Mouse (Mus musculus): Measurements from ENCODE around the gene Clcnkb. TPM values are rescaled to one million over a fixed set of nuclear protein-coding genes. Genes with fewer than 3 reads are reported as not detected.
A peak's percentile ranks its signal among the peaks of the same experiment; 100 is the strongest.

The Clcnkb gene
- total RNA-seq, 2 experiments from 2014 or later: not detected

DNA sequence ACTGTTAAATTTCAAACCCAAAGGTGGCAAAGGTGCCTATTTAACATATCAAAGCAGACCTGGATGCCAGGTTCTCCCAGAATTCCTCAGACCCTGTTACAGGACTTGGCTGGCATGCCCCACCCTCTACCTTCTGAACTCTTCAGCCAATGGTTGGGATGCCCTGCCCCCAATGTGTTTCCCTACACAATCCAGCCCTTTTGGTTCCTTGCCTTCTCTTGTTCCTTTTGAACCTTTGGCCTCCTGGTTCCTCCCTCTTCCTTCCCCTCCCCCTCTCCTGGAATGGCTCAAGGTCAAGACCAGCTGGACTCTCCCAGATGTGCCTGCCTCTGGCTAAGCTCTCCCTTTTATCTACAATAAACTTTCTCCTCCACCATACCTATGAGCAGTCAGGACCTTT, 25.1 kb upstream of the Clcnkb start:
- no peak for DNase-seq (ENCODE audit: extremely low spot score in 1 of 2, low spot score in 2 of 2)
- intact Hi-C loops (cut with DNase I): no loop called here

DNA sequence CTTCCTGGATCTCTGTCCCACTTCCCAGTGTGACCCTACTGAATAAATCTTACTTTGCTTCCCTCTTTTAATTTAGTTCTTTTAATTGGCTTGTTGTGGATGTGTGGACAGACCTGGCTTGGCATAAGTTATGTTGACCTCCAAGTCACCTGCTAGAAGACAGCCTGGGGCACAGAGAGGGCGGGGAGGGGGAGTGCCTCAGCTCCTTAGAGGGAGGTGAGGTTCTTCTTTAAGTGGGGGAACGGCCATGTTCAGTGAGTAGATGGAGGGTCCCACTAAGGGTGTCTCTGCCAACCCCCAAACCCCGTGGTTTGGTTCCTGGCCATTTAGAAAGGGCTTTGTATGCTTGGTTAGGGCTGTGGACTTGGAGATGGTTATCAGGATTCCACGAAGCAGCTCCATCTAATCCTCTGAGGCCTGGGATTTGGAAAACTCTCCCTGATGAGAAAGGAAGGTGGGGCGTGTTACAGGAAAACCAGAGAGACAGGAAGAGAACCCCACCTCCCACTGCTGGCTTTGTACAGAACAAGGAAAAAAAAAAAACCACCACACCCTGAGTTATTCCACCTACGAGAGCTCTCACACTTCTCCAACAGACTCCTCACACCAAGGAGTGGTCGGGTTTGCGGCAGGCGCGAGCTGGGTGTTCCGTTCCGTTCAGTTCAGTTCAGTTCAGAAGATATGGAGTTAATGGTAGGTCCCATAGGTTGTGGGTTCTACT, 23.4 kb upstream of the Clcnkb start:
- intact Hi-C loops (cut with DNase I): no loop called here
- no peak for DNase-seq (ENCODE audit: extremely low spot score in 1 of 2, low spot score in 2 of 2)

DNA sequence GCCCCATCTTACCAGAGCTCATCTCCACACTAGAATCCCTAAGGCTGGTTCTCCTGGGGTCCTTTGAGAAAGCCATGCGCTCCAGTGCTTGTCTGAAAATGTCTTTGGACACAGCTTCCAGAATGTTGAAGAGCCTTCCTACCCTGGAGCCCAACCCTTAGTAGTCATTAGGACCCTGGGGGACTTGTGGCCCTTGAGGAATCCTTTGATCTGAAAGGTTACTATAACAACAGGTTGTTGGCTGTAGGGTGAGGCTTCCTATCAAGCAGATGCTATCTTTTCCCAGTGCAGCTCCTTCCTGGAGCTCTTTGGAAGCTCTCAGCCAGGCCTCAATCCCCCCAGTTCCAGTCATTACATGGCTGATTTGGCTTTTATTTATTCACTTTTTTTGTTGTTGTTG, 20.2 kb upstream of the Clcnkb start, which contains the start of gene Srarp:
Gene Srarp, minus strand, starts transcription at position 132 of the 400 bp plus-strand sequence.
- intact Hi-C loops (cut with DNase I): no loop called here
- no peak for DNase-seq (ENCODE audit: extremely low spot score in 1 of 2, low spot score in 2 of 2)

DNA sequence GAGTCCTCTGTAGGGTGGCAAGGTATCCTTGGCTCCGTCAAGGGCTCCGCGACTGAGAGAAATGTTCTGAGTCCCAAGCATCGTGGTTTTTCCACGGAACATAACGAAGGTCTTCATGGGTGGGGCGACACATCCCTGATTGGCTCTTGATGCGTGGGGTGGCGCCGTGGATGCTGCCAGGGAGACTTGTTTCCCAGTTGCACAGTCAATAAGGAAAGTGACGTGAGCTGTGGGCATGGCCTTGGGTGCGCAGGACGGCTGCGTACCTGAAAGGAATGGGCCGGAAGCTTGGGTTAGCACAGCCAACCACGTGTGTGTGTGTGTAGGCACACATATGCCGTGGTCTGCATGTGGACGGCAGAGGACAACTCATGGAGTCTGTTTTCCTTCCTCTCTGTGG, 17.4 kb upstream of the Clcnkb start:
- intact Hi-C loops (cut with DNase I): no loop called here
- no peak for DNase-seq (ENCODE audit: extremely low spot score in 1 of 2, low spot score in 2 of 2)

DNA sequence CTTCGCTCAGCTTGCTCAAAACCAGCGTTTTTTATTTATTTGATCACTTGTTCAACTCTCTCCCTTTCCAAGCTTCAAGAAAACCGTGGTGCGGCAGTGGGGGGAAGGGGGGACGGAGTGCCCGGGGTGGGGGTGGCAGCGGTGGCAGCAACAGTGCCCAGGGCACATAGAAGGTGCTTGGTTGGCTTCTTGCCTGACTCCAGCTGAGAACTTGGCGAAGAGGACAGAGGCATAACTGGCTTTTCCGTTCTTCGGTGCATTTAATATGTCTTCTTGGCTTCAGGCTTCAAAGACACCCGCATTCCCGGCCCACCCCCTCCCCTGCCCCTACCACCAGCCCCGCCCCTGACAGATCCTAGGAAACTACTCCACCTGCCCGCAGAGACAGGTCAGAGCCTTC, 16.9 kb upstream of the Clcnkb start:
- intact Hi-C loops (cut with DNase I): no loop called here
- DNase-seq (ENCODE audit: extremely low spot score in 1 of 2, low spot score in 2 of 2): no peak

DNA sequence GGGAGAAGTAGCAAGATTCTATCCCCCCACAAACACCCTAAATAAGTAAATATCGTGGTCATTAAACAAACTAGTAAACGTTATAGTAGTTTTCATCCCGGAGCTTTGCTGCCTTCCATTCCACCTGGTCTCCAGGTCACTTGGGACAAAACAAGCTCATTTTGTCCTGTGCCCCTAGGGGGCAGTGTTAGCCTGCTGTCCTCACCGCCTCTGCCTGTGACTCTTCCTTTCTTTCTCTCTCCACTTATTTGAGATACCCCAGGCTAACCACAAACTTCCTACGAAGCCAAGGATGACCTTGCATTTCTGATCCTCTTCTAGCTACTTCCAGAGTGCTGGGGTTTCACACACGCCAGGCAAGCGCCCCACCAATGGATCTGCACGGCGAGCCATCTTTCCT, 15.2 kb upstream of the Clcnkb start:
- intact Hi-C loops (cut with DNase I): no loop called here
- peak in 1 of 2 experiments; percentile 63 for DNase-seq (ENCODE audit: extremely low spot score in 1 of 2, low spot score in 2 of 2)

DNA sequence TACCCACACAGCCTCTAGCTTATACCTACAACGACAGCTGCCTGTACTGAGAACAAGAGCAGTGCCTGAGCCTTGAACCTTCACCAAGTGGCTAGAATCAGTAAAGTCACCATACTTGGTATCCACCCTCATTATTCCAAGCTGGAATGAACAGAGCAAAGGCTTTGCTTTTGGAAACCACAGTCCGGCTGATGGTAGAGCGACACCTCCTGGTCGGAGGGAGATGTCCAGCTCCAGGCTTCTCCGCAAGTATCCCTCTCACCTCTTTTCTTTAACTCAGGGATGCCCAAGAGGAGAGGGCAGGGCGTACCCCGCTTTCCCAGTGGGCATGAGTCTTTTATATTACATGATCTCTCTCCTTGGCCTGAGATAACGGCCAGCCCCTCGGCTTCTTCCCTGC, 14.0 kb upstream of the Clcnkb start:
- intact Hi-C loops (cut with DNase I): loop anchor here (5.0 kb wide), 1 partner anchor 132 kb away; no protein-coding TSS in a partner anchor
- no peak for DNase-seq (ENCODE audit: extremely low spot score in 1 of 2, low spot score in 2 of 2)

DNA sequence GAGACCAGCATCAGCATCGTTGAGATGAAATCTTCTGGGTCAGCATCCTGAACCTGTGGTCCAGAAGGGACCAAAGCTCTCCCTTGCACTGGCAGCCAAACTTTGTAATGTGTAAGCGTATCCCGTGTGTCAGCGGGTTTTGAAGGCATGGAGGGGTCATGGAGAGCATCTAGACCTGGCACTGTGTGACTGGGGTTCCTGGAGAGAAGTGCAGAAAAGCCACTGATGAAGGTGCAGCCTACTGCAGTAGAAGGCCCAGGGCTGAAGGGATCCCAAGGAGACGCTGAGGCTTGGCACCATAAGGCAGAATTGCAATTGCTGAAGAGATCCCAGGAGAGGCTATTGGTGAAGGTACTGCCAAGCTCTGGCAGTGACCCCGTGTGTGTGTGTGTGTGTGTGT, 13.6 kb upstream of the Clcnkb start:
- no peak for DNase-seq (ENCODE audit: extremely low spot score in 1 of 2, low spot score in 2 of 2)

DNA sequence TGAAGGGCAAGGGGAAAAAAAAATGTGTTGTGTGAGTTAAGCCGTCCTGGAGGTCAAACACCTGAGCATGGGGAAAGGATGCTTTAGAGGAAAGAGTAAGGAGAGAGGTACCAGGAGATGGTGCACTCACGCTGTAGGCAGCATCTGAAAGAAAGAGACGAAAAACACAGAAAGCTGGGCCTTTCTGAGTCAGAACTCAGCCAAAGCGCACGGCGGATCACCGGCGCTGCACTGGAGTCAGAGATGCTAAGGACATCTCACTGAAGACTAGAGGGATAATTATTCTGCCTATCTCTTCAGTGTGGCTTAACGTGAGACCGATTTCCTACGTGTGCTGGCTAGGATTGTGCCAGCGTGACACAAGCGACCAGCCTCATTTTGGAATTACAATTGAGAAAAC, 12.1 kb upstream of the Clcnkb start:
- intact Hi-C loops (cut with DNase I): loop anchor here (5.0 kb wide), 1 partner anchor 134 kb away; no protein-coding TSS in a partner anchor
- DNase-seq (ENCODE audit: extremely low spot score in 1 of 2, low spot score in 2 of 2): no peak

More for the DNA sequence above, 13.6 kb upstream of the Clcnkb start:
- intact Hi-C loops (cut with DNase I): loop anchor here (5.0 kb wide), 1 partner anchor 133 kb away; no protein-coding TSS in a partner anchor

DNA sequence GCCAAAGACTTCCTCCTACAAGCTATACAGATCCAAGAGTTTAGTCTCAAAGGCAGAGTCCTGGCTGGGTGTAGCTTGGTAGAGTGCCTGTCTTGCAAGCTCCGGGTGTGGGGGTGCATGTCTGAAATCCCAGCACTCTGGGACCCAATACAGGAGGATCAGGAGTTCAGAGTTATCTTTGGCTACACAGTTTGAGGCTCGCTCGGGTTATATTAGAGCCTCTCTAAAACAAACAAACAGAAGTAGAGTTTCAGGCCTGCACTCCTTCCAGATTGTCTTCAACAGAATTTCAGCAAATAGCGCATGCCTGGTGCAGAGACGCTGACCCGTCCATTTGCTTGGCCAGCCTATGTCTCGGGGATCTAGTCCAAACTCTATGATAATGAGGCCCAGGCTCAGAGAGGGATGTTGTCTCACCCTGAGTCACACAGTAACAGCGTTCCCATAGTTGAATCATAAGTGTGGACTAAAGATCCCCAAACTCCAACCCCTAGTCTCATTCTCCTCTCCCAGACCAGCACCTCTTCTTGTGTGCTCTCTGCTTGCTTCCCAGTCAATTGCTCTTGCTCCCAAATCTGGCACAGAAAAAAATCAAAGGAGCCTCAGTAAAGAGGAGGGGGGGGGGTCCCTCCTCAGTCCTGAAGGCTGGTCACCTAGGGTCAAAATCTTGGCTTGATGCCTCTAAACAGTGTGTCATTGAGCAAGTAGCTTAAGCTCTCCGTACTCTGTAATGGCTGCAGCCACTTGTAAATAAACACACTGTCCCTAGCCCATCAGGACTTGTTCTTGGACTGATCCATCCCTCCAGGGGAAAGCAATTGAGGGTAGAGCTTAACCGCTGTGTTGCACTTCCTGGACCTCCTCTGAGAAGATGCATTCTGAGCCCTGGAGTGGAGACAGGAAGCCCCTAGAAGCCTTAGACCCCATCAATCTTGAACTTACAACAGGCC, 11.3 kb upstream of the Clcnkb start:
- no peak for DNase-seq (ENCODE audit: extremely low spot score in 1 of 2, low spot score in 2 of 2)
- intact Hi-C loops (cut with DNase I): loop anchor here (5.0 kb wide), 1 partner anchor 135 kb away; no protein-coding TSS in a partner anchor

DNA sequence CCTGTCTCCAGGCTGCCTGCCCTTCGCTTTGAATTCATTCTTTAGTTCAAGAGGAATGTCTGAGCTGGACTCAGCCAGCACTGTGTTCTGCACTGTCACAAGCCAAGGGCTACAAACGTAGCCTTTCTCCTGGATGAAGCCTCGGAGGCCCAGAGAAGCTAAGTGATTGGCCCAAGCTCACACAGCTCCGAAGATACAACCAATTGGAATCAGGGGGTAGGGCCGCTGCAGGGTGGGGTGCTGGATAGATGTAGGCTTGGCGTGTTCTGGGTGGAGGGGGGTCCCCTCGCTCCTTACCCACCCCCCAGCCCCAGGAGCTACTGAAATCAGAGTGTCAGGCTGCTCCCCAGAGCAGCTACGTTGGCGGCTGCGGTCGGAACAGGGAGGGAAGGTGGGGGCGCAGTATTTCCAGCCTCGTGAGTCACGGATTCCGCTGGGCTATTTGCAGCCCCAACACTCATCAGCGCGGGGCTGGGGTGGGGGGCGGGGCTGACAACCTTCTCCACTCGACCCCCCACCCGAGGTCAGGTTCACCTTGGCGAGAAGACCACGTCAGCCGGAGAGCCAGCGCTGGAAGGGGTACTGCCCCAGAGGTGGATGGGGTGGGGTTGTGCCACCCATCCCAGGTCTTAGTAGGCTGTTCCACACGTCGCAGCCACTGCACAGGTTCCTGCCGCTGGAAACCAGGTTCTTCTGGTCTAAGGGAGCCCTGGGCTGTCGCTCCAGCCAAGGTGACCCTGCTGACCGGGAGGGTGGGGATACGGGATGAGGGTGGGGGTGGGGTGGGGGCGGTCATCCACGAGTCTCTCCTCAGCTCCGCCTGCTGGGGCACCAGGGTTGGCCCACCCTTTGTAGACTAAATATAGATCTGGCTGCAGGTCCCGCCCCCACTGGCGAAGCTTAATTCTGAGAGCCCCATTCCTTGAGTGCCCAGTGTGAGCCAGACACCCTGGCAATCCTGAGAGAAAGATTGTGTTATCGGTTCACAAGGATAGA, 10.0 kb upstream of the Clcnkb start:
- DNase-seq (ENCODE audit: extremely low spot score in 1 of 2, low spot score in 2 of 2): peak; percentile 74
- intact Hi-C loops (cut with DNase I): loop anchor here (5.0 kb wide), 1 partner anchor 137 kb away; no protein-coding TSS in a partner anchor

DNA sequence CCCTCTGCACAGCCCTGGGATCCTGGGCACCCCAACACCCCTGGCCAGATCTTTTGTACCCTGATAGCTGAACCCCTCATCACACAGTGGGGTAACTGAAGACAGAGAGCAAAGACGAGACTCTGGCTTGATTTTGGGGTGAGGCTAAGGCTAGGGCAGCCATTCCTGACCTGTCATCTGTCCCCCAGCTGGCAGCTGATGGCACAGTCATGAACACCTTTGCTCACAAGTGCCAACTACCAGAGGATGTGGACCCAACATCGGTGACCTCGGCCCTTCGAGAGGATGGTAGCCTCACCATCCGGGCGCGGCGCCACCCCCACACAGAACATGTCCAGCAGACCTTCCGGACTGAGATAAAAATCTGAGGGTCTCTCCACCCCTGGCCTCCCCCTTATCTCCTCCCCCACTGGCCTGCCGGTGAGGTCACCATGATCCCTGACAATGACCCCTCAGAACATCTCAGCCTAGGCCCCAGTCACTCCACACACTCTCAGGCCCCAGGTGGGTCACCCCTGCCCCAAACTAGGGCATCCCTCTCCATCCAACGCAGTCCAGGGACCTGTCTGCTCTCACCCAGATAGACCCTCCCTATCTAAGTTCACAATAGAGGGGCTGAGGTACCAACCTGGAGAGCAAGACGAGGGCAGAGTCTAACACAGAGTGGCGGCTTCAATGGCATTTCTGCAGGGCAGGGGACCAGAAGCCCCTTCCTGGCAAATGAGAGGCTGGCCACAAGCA, 8.0 kb upstream of the Clcnkb start:
- intact Hi-C loops (cut with DNase I): no loop called here
- DNase-seq (ENCODE audit: extremely low spot score in 1 of 2, low spot score in 2 of 2): no peak

DNA sequence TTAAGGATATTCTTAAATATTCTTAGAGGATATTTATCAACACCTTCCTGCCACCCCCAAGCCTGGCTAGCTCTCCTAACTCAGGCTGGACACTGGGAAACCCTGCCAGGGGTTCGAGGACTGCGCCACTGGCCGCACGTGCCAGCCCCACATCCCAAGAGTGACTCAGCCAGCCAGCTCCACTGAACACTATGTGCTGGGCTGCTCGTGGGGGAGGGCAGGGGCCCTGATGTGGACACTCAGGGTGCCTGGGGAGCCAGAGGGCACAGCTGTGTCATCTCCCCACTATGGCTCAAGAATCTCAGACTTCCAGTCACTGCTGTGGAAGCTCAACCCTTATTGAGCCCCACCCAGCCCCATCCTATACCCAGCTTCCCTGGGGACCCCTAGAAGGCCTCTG, 7.5 kb upstream of the Clcnkb start:
- intact Hi-C loops (cut with DNase I): no loop called here
- DNase-seq (ENCODE audit: extremely low spot score in 1 of 2, low spot score in 2 of 2): no peak

DNA sequence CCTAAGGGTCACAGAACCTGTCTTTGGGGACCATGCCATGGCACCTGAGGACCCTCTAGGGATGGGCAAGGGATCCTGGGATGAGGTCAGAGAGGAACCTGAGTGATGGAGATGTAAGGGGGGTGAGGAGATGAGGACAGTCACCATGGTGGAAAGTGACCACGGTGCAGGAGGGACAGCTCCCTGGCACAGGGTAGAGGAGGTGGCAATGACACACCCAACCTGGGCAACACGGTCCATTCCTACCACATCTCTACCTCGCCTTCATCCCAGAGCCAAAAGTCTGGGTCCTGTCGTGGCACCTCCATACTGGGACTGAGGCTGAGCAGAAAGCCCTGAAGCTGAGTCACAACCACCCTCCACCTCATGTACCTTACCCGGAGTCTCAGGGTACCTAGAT, 7.0 kb upstream of the Clcnkb start:
- intact Hi-C loops (cut with DNase I): no loop called here
- DNase-seq (ENCODE audit: extremely low spot score in 1 of 2, low spot score in 2 of 2): no peak

DNA sequence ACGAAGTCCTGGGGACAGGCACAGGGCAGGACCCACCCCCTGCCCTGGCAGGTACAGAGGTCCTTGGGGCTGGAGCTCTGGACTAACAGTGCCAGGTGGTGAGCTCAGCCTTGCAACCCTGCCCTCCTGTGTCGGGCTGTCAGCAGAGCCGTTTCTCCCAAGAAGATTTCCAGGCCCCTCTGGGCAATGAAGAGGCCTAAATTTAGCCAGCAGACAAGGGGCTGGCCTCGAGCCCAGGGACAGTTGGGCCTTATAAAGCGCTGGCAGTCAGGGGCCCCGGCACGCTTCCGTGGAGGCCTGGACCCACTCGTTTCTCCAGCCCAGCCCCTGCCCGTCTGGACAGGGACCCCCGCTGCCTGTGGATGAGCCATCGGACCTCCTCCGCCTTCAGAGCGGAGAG, 5.6 kb upstream of the Clcnkb start:
- intact Hi-C loops (cut with DNase I): no loop called here
- DNase-seq (ENCODE audit: extremely low spot score in 1 of 2, low spot score in 2 of 2): peak in 1 of 2 experiments; percentile 59

DNA sequence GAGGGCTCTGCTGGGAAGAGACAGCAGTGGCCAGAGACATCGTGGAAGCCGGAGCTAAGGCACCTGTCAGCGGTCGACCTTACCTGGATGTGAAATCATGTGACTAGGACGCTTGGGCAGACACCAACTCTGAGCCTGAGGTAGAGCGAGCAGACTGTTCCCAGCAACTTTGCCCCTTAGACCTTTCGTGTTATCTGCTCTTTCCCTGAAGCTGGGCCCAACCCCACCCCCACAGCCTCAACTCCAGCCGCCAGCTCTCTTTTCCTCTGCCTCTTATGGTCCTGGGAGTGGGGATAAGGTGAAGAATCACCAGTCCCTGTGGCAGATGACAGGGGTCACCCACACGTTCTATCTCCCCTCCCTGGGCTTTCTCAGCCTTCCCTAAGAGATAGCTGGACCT, 5.1 kb upstream of the Clcnkb start:
- no peak for DNase-seq (ENCODE audit: extremely low spot score in 1 of 2, low spot score in 2 of 2)
- intact Hi-C loops (cut with DNase I): no loop called here

DNA sequence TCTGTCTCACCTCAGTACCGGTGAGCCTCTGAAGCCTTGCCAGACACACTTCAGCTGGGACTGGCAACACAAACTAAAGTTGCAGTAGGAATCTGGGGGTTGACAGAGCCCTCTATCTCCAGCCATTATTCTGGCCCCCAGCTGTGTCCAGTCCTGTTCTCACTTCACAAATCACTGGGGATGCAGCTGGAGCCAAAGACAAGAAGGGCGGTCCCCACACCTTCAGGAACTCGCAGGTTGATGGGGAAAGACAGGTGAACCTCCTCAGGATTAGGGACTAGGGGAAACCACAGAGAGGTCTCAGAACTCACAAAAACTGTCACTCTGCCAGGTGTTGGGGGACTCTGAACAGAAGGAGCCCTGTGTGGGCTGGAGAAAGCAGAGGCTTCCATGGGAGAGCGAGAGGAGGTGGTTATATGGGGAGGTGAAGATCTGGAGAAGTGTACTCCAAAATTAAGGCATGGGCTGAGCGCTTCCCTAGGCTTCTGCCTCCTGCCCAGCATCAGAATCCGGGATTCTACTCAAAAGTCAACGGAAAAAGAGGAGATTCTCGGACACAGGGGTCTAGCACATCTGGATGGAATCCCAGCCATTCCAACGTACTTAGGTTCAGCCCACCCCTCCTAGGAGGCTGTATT, 4.5 kb upstream of the Clcnkb start, which contains the start of gene Hspb7:
Gene Hspb7, plus strand, starts transcription at position 588 of the 638 bp plus-strand sequence.
- intact Hi-C loops (cut with DNase I): no loop called here
- DNase-seq (ENCODE audit: extremely low spot score in 1 of 2, low spot score in 2 of 2): no peak
